Mouse (Mus musculus) spleen, adult 2 months (tissue): Measurements from ENCODE around the gene Ss18l1.

ENCODE experiments used
- CTCF ChIP-seq: fragments of 200-500 bp; IDR thresholded peaks from 2 replicates; pipeline ENCODE4 v1.5.1; 2011; ENCODE audit warnings: mild to moderate bottlenecking, inconsistent platforms; ENCODE audit not compliant: insufficient read depth, insufficient read length, insufficient replicate concordance; ENCODE audit errors: extremely low read depth
- POLR2A ChIP-seq: fragments of 200-500 bp; IDR thresholded peaks from 2 replicates; pipeline ENCODE4 v1.6.1; 2011; ENCODE audit warnings: low read depth, low read length, inconsistent platforms

- TF ChIP-seq CTCF (no peak), POLR2A (no peak)
Measured at GRCm38 (mm10) chr2:180069770-180070480, 27.6 kb downstream of the Ss18l1 start.
